Comparison of ENCODE assay signal across 8 mouse cellular contexts in genomic region chr10:121501160-121501559, GRCm38 (mm10). TPM values are rescaled to one million over a fixed set of nuclear protein-coding genes. Genes with fewer than 3 reads are reported as not detected.
DNase-seq lines count a peak whose midpoint lies in the region; ATAC-seq and TF ChIP-seq lines count a peak whose summit lies in the region.
"Had no signal": no experiment of that assay in that cellular context is flagged by ENCODE, and none has a peak within 500 bp of the region (broad histone marks: within the 10 kb centered on the region; RNA-seq: fewer than 3 reads in every experiment).

No protein-coding gene starts in this region.

- no peak overlapping the region for H3K4me2 ChIP-seq in lung, postnatal 0 days (replicated peaks; ENCODE audit: low read depth, low read length)
- H3K4me2 ChIP-seq in midbrain, embryonic 13.5 days (replicated peaks): no peak overlapping the region

- peaks cover 4% of the 10 kb centered on the region; the same call in 1 of the 2 replicates for H3K4me1 ChIP-seq in lung, postnatal 0 days (ENCODE audit: insufficient read depth, low read depth, low read length)
- peaks cover 18% of the 10 kb centered on the region for H3K4me1 ChIP-seq in midbrain, embryonic 13.5 days (replicated peaks)

- no peak overlapping the region for H3K9ac ChIP-seq in lung, postnatal 0 days (replicated peaks; ENCODE audit: low read depth)
- no peak overlapping the region for H3K9ac ChIP-seq in midbrain, embryonic 13.5 days (replicated peaks)

- H3K9me3 ChIP-seq in lung, postnatal 0 days (ENCODE audit: low read length): no peaks in the 10 kb centered on the region
- H3K9me3 ChIP-seq in midbrain, embryonic 13.5 days: no peaks in the 10 kb centered on the region

- intact Hi-C loops in gastrocnemius, postnatal 14 days (cut with DNase I; ENCODE audit: low total_unique reads): no loop called here

- H3K27ac ChIP-seq in lung, postnatal 0 days (ENCODE audit: low read length): no peak overlapping the region
- H3K27ac ChIP-seq in midbrain, embryonic 13.5 days: no peak overlapping the region

- DNase-seq in A20 (ENCODE audit: low read depth, low spot score): peak; percentile 95
- peak; percentile 62 for DNase-seq in CD4-positive helper T cell, adult 2 months (ENCODE audit: low read depth, low spot score)
- DNase-seq in lung, postnatal 0 days (ENCODE audit: low spot score): peak; percentile 71
- DNase-seq in gastrocnemius, postnatal 14 days: no peak
- no peak for DNase-seq in ovary, postnatal 10 days (ENCODE audit: low spot score)
- DNase-seq: kidney, postnatal 14 days had no signal

- H3K36me3 ChIP-seq in lung, postnatal 0 days (ENCODE audit: insufficient read depth, low read length): no peaks in the 10 kb centered on the region
- H3K36me3 ChIP-seq in midbrain, embryonic 13.5 days: no peaks in the 10 kb centered on the region

- TF ChIP-seq EP300 in lung, postnatal 0 days (IDR thresholded peaks at IDR 0.05): no peak

- H3K4me3 ChIP-seq in lung, postnatal 0 days (ENCODE audit: low read depth, low read length): no peak overlapping the region
- no peak overlapping the region for H3K4me3 ChIP-seq in midbrain, embryonic 13.5 days (replicated peaks)

- no peaks in the 10 kb centered on the region for H3K27me3 ChIP-seq in lung, postnatal 0 days (replicated peaks; ENCODE audit: insufficient read depth, low read length)
- H3K27me3 ChIP-seq in midbrain, embryonic 13.5 days: no peaks in the 10 kb centered on the region

- peak; percentile 45 for ATAC-seq in granulocyte monocyte progenitor cell, adult 5-6 weeks (replicated peaks; ENCODE audit: poor library complexity, severe bottlenecking)
- no peak for ATAC-seq in lung, postnatal 0 days
- ATAC-seq in midbrain, embryonic 13.5 days: no peak

- WGBS in lung, postnatal 0 days: 53% methylated on average over 5 of the region's 5 CpGs
- whole genome bisulfite sequencing in midbrain, embryonic 13.5 days: 75% methylated on average over 5 of the region's 5 CpGs

- no peak for TF ChIP-seq CTCF in lung, postnatal 0 days (IDR thresholded peaks at IDR 0.05)

RNA-seq across cellular contexts. Expression of gene Rassf3, which starts 25.0 kb away (rescaled TPM):
- total RNA-seq in granulocyte monocyte progenitor cell, adult 5-6 weeks (2014; fragmentation: Nextera tagmentation): 22.4 and 30.6 TPM in 2 replicates
- total RNA-seq in granulocyte monocyte progenitor cell, adult 5-6 weeks (2017): 21.0 and 22.5 TPM in 2 replicates
- 22.9 and 26.4 TPM in 2 replicates for polyA plus RNA-seq in lung, postnatal 0 days (2015; fragmentation: Nextera tagmentation; extraction: Ambion mirVana)
- 10 to 100 TPM; 40.2 to 42.2 TPM for total RNA-seq in gastrocnemius, postnatal 14 days (2021)
- polyA plus RNA-seq in midbrain, embryonic 13.5 days (2015; fragmentation: Nextera tagmentation; extraction: Ambion mirVana): 3.7 and 4.6 TPM in 2 replicates

Comparison
In these comparisons a context has a peak if more than half of its experiments do, and no peak if none do; other contexts are left out.
1. DNase-seq: peak in A20 (single experiment), CD4-positive helper T cell, adult 2 months (single experiment) and lung, postnatal 0 days (single experiment); none in gastrocnemius, postnatal 14 days (single experiment) and ovary, postnatal 10 days (single experiment).